Mouse (Mus musculus) megakaryocyte, embryonic 14.5 days (primary cell): ENCODE results near the gene Selenow.

Experiments
- FLI1 ChIP-seq: IDR thresholded peaks from 2 replicates; pipeline ENCODE4 v1.6.1; 2012; ENCODE audit warnings: low read length, inconsistent platforms, mixed read lengths
- GATA1 ChIP-seq: IDR thresholded peaks from 3 replicates; pipeline ENCODE4 v1.6.1; 2012; ENCODE audit warnings: mixed read lengths, low read length, inconsistent platforms, borderline replicate concordance

- no peak for TF ChIP-seq GATA1
- TF ChIP-seq FLI1, result no peak
Observed at GRCm38 (mm10) chr7:15884127-15884526, 38.1 kb downstream of the Selenow start.
